Mouse (Mus musculus) heart, adult 2 months (tissue): ENCODE measurements around the gene Helz.

Experiments used
- CTCF ChIP-seq: fragments of 200-600 bp; IDR thresholded peaks from 2 replicates; pipeline ENCODE4 v1.8.1; 2022; ENCODE audit warnings: antibody characterized with exemption, mild to moderate bottlenecking, moderate library complexity
- POLR2A ChIP-seq: fragments of 200-500 bp; IDR thresholded peaks from 2 replicates; pipeline ENCODE4 v1.6.1; 2011; ENCODE audit warnings: mild to moderate bottlenecking, low read depth, low read length, control low read depth; ENCODE audit not compliant: insufficient read depth

GRCm38 (mm10) chr11:107721057-107721456, 173.3 kb downstream of the Helz start:
- TF ChIP-seq POLR2A, result no peak
- TF ChIP-seq CTCF, result no peak
